15 mouse cellular contexts compared by ENCODE assay signal in the genomic region with DNA sequence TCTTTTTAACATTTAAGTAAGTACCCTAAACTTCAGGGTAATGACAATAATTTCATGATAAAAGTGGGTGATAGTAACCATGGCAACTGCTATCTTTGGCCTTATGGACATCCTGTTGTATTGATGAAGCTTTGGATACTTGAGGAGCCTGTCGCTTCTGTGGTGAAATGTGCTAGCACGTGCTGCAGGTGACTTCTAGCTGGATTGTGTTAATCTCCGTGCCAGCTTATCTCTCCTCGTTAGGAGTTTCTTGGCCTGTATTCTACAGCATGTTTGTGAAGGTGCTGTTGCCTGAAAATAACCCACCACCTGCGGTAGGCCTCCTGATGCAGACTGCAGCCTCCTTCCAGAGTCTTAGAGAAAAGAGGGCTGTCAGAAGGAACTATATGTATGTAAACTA.
"Had no signal": no experiment of that assay in that cellular context is flagged by ENCODE, and none has a peak within 500 bp of the region (broad histone marks: within the 10 kb centered on the region; RNA-seq: fewer than 3 reads in every experiment).

No protein-coding gene starts in this region.

- H3K27ac ChIP-seq: kidney, embryonic 15.5 days; left cerebral cortex, adult 2 months; limb, embryonic 12.5 days; limb, embryonic 15.5 days; liver, embryonic 15.5 days had no signal

- H3K4me3 ChIP-seq: kidney, embryonic 15.5 days; left cerebral cortex, adult 2 months; limb, embryonic 12.5 days; limb, embryonic 15.5 days; liver, embryonic 15.5 days had no signal

- H3K4me2 ChIP-seq: kidney, embryonic 15.5 days; limb, embryonic 12.5 days; limb, embryonic 15.5 days; liver, embryonic 11.5 days; liver, embryonic 15.5 days had no signal

- H3K9ac ChIP-seq: kidney, embryonic 15.5 days; limb, embryonic 12.5 days; limb, embryonic 15.5 days; liver, embryonic 15.5 days had no signal

- H3K9me3 ChIP-seq: kidney, embryonic 15.5 days; limb, embryonic 12.5 days; limb, embryonic 15.5 days; liver, embryonic 15.5 days had no signal

- H3K27me3 ChIP-seq: kidney, embryonic 15.5 days; limb, embryonic 12.5 days; limb, embryonic 15.5 days; liver, embryonic 15.5 days had no signal

- DNase-seq: kidney, postnatal 10 days; kidney, postnatal 36 days; layer of hippocampus, postnatal 36 days; lung, adult 2 months; lung, postnatal 14 days; lung, postnatal 4 days; midbrain, embryonic 14.5 days; thymus, adult 18-20 months; thymus, postnatal 36 days had no signal

- H3K36me3 ChIP-seq: kidney, embryonic 15.5 days; limb, embryonic 12.5 days; limb, embryonic 15.5 days; liver, embryonic 15.5 days had no signal
